Mouse (Mus musculus) c-Kit-positive CD71-positive TER-119-positive erythroid progenitor cells, embryonic 14.5 days (primary cell): ENCODE data around the gene Ttll5.

ENCODE experiments used
- DNase-seq: peaks from one replicate; pipeline ENCODE4 v3.0.0-alpha.2; 2013; ENCODE audit warnings: low spot score

The Ttll5 gene

DNA sequence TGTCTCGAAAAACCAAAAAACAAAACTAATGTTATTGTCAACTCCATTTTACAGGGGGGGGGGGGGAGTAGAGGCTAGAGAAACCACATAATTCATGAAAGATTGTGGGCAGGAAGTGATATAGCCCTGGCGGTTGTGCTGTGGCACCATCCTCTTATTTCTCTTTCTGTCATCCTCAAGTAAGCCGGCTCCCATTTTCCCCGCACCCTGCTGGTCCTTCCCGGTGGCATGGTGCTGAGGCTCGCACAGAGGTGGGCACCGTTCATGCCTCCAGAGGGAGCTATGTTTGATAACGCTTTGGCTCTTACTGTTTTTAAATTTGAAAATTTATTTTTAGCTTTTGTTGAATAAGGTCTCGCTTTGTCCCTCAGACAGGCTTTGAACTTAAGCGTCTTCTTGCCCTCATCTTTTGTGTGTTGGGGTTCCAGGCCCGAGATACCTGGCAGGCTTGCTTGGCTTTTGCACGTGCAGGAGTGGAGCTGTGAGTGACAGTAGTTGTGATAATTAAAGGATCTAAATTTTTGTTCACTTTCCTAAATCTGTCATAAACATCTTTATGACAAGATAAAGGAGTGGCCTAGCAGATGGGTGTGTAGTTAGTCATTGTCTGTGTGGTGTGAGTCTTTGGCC lies 15.0 kb downstream of the Ttll5 start:
- no peak for DNase-seq

DNA sequence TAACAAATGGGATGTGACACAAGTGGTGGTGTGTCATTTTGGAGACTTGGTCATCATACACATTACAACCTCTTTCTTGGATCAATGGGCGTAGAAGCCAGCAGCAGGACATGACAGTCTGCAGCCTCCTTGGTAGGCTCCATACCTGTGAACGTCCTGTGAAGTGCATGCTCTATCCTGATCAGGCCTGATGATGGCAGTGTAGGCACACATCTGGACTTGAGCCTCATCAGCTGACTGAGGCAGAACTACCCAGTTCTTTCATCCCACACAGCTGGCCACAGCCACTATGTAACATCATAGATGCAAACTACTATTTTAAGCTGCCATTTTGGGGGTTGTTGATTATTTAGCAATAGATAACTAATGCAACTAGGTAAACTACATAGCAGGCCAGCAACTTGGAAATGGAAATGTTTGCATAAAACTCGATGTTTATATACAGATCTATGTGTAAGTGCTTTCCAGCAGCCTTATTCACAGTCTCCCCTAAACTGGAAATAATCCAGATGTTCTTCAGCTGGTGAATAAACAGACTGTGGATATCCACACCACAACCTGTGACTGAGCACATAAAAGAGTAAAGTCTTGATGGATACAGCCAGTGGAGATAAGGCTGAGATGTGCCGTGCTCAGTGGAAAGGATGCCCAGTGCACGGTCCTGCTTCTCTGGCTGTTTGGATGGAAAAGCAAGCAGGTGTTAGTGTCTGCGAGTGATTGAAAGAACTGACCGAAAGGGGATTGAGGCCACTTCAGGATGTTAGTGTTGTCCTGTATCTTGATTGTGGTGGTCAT lies 23.9 kb downstream of the Ttll5 start:
- DNase-seq: no peak

DNA sequence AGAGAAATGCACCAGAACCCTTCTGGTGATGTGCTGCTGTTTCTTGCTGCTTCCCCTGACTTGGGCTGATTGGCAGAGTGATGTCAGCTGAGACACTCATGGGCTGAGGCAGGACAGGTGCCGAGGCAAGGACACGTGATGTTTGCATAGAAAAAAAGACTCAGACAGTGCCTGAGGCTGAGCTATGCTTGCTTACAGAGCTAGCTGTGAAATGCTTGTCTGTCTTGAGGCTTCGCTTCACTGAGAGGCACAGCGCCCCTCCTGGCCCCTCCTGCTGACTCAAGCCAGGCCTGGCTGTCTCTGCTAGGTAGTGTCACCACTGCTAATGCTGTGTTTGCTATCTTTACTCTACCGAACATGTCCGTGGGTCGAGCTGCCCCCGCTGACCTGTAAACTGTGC lies 26.2 kb downstream of the Ttll5 start:
- DNase-seq: no peak

DNA sequence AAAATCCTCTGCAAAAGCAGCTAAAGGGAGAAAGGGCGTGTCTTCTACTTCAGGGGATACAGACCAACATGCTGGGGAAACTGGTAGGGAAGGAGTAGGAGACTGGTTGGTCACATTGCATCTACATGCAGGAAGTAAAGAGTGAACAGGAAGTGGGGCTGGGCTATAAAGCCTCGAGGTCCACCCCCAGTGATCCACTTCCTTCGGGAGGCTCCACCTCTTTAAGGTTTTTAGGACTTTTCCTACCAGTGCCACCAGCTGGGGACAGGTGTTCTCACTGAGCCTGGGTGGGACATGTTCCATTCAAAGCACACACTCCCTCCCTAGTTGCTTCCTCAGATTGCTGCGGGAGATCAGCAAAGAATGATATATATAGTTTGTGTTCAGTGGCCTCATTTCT lies 29.4 kb downstream of the Ttll5 start:
- no peak for DNase-seq

DNA sequence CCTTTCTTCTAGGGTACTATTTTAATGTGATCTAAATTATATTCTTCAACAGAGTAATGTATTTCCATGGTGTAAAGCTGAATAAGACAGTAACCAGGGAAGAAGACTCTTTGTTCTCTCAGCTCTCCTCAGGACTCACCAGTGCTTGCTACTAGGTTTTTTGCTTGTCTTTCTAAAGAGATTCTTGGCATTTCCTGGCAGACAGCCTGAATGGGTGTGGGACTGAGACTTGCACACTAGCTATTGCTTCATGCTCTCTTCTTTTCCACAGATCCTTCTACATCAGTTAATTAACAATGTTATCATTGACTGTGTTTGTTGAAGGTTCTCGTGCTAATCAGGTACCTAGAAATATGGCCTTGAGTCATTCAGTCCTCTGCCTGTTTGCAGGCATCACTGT lies 29.8 kb downstream of the Ttll5 start:
- DNase-seq: no peak

DNA sequence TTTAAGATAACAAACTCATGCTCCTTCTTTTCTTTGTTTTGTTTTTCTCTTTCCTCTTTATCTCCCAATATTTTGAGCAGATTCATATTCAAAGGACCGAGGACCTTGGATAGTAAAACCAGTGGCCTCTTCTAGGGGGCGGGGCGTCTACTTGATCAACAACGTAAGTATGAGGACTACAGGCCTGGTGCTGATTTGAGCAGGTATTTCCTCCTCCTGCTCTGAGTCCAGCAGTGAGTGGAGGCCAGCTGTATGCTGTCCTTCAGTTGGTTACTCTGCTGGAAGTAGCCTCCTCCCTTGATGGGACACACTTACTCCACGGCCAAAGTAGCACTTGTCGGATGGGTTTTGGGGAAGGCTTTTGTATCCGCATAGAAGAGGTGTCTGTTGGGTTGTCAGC lies 32.8 kb downstream of the Ttll5 start:
- DNase-seq: no peak

DNA sequence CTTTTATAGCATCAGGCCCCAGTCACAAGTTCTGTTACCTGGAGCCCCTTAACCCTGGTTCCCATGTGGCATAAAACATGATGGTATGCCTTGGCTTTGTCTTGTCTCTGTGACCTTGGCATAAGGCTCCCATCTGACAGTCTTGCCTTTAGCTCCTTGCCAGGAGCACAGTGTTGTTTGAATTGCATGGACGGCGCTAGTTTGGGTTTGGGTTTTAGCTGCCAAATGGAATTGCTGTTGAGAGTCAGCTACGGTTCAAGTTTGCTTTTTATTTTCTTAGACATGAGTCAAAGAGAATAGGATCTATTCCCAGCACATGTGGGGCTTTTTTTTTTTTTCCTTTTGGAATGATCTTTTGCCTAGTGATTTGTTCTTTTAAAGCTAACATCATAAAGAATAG lies 34.7 kb downstream of the Ttll5 start:
- no peak for DNase-seq

DNA sequence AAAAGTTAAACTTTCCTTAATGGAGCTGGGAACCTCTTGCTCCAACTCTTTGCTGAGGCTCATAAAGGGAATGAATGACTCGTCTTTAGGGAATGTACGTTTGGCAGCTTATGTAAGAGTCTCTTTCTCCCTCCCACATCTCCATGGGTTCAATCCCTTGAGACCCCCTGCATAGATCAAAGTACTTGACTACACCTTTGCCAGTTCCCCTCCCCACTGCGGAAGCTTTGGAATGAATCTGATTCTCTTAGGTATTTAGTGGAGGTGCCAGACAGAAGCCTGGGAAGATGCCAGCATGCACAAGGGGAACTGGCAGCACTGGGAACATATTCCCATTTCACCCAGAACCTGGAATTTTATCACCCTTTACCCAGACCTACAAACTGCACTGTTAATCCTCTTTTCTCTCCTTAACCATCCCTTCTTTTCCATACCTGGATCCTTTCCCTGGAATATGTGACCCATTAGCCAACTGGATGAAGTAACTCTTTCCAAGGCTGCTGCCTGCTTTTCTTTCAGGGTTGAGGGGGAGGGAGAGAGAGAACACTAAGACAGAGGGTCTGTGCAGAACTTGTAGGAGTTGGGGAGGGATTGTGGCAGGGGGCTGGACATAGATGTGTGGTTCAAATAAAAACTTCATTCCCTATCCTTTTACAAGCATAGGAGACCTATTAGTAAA lies 35.2 kb downstream of the Ttll5 start:
- DNase-seq: no peak

DNA sequence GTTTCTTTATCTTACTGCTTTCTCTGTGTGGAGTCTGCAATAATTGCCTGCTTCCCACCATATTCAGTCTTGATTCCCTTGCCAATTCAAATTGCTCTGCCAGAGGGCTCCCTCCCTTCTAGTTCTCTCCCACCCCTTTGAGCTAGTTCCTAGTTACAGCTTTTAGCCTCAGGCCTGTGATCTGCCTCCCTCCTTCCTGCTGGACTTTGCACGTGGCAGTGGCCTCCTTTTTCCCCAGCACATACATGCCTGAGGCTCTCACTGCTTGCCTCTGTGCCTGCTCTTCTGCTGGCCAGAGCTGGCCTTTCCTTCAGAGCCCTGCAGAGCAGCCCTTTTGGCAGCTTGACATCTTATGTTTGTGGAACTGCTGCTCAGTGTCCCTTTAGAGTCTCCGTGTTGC lies 38.1 kb downstream of the Ttll5 start:
- no peak for DNase-seq

DNA sequence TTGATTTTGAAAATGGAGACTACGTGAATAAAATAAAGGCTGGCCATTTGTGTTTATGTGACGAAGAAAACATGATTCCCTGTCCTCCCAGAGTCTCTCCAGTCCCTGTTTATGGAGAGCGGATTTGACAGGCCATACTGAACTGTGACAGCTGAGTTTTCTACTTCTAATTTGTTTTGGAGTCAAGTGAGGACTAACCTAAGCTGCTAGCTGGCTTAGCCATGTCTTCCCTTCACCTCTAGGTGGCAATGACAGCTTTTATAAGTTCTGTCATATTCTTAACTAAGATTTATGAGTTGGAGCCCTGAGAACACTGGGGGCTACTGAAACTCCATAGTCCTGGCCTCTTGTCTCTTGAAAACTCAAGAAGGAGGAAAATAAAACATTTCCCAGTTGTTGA lies 41.1 kb downstream of the Ttll5 start:
- peak; percentile 7 for DNase-seq

DNA sequence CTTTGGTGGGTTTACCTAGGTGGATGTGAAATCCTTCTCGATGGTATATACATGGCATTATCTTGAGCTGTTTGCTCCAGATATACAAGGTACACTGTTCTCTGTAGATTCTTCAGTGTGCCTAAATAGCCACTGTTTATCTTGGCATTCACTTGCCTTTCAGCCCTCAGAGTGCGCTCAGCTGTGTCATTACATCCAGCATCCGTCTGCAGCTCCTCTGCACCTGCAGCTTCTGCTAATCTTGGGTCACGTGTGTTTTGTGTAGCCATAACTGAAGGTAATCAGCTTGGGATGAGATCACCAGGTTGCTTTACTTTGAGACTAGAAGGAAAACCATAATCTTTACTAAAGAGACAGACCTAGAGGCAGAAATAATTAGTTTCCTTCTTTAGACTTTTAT lies 42.2 kb downstream of the Ttll5 start:
- no peak for DNase-seq

DNA sequence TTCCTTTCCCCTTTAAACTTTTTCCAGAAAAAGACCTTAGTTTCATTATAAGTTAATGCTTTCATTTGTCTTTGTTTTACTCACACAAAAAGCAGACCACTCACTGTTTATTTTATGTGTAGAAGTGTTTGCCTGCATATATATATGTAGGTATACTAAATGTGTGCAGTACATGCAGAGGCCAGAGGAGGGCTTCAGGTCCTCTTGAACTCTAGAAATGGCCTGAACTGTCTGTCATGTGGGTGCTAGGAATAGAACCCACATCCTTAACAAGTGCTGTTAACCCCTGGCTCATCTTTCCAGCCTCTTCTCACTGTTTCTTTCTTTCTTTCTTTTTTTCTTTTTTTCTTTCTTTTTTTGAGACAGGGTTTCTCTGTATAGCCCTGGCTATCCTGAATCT lies 42.7 kb downstream of the Ttll5 start:
- DNase-seq: no peak

DNA sequence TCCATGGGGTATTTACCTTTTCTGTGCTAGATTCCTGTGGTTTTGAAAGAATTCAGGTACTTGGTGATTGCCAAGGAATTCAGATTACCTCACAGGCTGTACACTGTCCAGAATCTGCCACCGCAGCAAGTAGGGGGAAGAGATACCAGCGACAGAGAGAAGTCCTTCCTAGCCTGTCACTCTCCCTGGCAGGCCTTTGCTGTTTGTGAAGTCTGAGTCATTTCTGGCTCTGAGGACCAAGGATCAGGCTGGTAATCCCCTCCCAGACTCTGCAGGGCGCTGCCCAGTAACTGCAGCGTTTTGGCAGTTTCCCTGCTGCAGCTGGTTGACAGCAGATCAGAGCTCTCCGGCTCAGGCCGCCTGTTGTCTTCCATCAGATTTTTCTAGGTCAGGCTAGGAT lies 45.0 kb downstream of the Ttll5 start:
- DNase-seq: no peak

DNA sequence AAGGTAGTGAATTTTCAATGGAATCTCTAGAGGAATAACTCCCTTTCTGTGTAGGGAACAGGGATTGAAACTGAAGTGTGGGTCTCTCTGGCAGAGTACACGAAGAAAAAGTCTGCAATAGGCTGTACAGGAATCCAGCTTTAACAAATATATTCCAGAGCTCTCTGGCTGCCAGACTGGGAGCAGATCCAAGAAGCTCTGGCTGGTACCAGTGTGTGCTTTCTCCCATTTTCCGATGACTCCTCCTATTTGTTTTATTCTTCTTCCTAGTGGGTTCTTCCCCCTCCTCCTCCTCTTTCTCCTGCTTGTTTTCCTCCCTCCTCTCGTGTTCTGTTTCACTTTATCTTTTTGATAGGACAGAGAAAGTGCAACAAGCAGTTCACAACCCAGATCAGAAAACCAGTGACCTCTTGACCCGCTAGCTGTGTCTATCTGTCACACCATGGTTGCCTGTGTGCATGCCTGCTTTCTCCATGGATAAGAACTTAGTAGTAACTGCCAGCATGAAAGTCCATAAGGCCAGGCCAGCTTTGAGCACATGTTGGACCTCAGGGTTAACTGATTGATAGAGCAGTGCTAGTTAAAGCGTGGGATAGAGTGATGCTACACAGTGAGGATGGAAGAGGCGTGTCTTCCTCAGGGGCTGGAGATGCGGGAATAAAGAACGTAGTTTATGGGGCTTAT lies 55.3 kb downstream of the Ttll5 start:
- no peak for DNase-seq

DNA sequence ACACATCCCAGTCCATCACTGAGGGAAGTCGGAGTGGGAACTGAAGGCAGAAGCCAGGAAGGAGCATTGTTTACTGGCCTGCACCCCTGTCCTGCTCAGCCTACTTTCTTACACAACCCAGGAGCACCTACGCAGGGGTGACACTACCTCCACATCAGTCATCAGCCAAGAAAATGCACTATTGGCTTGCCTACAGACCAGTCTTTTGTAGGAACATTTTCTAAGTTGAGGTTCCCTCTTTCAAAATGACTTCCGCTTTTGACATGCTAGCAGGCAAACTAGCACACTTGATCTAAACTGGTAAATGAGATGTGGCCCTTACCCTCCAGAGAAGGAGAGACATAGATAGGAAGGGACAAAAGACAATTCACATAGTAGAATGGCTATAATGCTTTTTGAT lies 60.6 kb downstream of the Ttll5 start:
- DNase-seq: no peak

DNA sequence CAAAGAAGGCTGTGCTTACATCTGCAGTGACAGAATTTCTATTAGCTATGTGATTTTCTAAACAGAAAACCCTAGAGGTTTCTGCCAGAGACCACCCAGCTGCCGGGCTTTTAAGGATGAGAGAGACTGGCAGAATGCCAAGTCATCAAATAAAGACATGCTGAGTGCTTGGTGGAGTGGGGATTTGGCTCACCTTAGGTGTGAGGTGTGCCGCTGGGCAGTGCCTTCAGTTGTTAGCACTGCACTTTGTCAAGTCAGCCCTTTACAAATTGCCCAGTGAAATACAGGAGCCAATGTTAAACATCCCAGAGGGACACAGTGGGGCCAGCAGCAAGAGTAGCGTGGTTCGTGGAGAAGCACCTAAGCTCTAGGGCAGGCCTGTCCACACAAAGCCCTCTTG lies 65.6 kb downstream of the Ttll5 start:
- no peak for DNase-seq

DNA sequence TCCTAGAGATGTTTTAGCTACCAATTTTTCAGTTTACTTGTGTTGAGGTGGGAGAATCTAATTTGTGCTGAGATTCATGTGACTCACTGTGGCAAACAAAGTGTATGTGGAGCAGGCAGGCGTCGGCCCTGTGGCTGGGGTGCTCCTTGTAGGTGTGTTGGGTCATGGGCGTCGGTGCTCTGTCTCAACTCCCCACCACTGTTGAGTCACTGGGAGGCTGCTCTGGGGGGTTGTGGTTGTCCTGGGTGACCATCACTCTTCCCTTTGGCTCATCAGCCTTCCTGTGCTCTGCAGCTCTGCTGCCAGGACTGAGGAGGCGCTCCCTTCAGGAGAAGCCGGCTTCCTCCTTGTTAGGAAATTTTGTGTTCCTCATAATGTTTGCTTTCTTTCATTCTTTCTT lies 79.5 kb downstream of the Ttll5 start:
- no peak for DNase-seq

DNA sequence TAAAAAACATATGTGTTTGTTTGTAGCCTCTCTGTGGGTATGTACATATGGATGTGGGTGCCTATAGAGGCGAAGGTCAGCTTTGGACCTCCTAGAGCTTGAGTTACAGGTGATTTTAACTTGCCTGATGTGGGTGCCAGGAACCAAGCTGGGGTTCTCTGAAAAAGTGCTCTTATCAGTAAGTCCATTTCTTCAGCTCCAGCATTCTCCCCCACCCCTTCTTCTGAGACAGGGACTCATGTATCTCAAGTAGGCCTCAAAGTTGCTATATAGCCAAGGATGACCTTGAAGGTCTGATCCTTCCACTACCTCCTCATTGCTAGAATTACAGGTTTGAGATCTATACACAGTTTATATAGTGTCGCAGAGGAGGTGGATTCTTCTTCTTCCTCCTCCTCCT lies 81.2 kb downstream of the Ttll5 start:
- peak; percentile 28 for DNase-seq

DNA sequence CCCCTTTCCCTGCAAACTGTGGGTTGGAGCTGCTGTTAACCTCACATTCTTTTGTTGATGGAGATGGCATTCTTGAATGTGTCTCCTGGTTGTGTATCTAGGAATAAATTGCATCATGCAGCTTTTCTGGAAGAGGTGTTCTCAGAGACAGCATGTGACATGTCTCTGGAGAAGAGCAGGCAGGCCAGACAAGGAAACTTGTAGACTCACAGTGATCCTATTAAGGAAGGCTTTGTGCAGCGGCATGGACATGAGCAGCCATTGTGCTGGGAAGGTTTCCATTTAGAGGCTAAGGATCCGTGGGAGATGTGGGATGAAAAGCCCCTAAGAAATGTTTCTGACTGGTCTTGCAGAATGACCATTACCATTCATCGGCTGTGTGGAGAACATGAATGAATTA lies 83.4 kb downstream of the Ttll5 start:
- no peak for DNase-seq

DNA sequence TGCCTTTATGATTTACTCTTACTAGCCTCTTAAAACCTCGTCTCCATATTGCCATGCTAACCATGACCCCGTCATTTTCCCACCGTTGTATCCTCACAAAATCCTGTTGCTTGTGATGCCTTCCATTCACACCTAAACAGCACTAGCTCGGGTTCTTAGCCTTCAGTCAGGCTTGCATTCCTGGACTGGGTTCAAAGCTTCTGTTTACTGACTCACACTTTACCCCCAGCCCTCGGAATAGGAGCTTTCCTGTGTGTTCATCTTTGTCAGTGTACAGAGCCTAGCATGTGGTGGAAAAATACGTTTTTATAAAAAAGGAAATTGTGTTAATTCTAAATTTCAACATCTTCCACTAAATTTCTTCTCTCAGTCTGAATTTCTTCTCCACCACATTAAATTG lies 86.4 kb downstream of the Ttll5 start:
- no peak for DNase-seq

DNA sequence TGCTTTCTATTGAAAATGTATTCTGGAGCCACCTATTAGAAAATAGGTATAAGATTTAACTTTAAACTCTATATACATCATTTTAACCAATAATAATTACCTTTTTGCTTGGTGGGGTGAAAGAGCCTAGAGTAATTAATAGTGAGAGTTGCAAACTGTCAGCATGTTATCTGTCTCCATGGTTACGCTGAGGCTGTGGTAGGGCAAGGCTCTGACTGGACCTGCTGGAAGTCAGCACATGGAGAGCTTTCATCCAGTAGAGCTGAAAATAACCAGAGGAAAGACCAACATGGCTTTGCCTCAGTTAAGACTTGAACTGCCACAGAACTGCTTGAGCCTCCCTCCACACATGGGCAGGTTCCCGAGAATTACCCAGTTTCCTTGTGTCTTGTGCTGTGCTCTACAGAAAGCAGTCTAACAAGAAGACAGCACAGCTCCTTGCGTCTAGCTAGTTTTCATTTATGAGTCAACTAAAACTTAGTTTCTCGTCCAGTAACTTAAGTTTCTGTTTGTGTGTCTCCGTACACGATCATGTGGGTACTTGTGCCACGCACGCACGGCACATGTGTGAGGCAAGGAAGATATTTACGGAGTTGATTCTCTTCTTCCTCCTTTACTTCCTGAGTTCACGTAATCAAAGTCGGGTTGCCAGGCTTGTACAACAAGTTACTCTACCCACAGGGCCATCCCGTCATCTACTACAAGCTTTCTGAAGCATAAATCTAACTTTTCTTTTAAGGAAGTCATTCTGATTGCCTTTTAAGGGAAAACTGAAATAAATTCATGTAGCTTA lies 88.4 kb downstream of the Ttll5 start:
- no peak for DNase-seq

DNA sequence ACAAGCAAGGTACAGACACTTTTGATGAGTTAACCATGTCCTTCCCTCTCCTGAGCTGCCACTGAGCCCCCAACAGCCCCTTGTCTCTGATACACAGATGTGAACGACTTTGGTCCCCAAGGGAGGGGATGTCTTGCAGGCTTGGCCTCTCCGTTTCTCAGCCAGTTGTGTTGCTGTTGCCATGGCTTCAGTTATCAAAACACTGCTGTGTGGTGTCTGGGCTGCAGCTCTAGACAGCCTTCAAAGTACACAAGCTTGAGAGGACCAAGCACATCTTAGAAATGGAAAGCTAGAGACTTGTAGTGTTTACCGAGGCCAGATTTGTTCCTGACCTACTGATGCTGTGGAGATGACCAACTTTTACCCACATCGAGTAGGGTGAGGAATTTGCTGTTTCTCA lies 102.4 kb downstream of the Ttll5 start:
- no peak for DNase-seq
